8 mouse cellular contexts compared by ENCODE assay signal in genomic region chr17:80017389-80017788, GRCm38 (mm10). TPM values are rescaled to one million over a fixed set of nuclear protein-coding genes. Genes with fewer than 3 reads are reported as not detected.
DNase-seq lines count a peak whose midpoint lies in the region; ATAC-seq and TF ChIP-seq lines count a peak whose summit lies in the region.

No protein-coding gene starts in this region.

- H3K36me3 ChIP-seq in thymus, adult 2 months (ENCODE audit: control insufficient read depth, insufficient read depth, low read length): no peaks in the 10 kb centered on the region
- no peaks in the 10 kb centered on the region for H3K36me3 ChIP-seq in liver, adult 2 months (ENCODE audit: control insufficient read depth, insufficient read depth, low read length)
- H3K36me3 ChIP-seq in hindbrain, embryonic 14.5 days (replicated peaks; ENCODE audit: control insufficient read depth, insufficient read depth): no peaks in the 10 kb centered on the region

- no peak for TF ChIP-seq CTCF in thymus, adult 2 months (IDR thresholded peaks at IDR 0.05; ENCODE audit: borderline replicate concordance, control insufficient read depth, extremely low read depth, insufficient read depth, low read length, poor library complexity)
- peak; percentile 60 for TF ChIP-seq CTCF in liver, adult 2 months (IDR thresholded peaks at IDR 0.05; ENCODE audit: low read depth, low read length)

- H3K4me2 ChIP-seq in hindbrain, embryonic 14.5 days (replicated peaks): no peak overlapping the region

- no peak for TF ChIP-seq POLR2A in thymus, adult 2 months (IDR thresholded peaks at IDR 0.05; ENCODE audit: control insufficient read depth, extremely low read depth, insufficient read depth, low read length, poor library complexity)
- TF ChIP-seq POLR2A in liver, adult 2 months (IDR thresholded peaks at IDR 0.05; ENCODE audit: extremely low read depth, insufficient read depth, low read length): no peak

- H3K4me1 ChIP-seq in thymus, adult 2 months (replicated peaks; ENCODE audit: control insufficient read depth, insufficient read depth, low read length): peaks cover 3% of the 10 kb centered on the region; the same call in 1 of the 2 replicates
- peaks cover 2% of the 10 kb centered on the region; the same call in 1 of the 2 replicates for H3K4me1 ChIP-seq in liver, adult 2 months (ENCODE audit: control insufficient read depth, insufficient read depth, low read length)
- no peaks in the 10 kb centered on the region for H3K4me1 ChIP-seq in hindbrain, embryonic 14.5 days (replicated peaks; ENCODE audit: control insufficient read depth, insufficient read depth, low read length)

- no peaks in the 10 kb centered on the region for H3K79me2 ChIP-seq in liver, adult 2 months (ENCODE audit: control insufficient read depth, insufficient read depth, low read length)

- no peaks in the 10 kb centered on the region for H3K27me3 ChIP-seq in thymus, adult 2 months (ENCODE audit: control insufficient read depth, insufficient read depth, low read length)
- H3K27me3 ChIP-seq in liver, adult 2 months (ENCODE audit: control insufficient read depth, insufficient read depth, low read length): no peaks in the 10 kb centered on the region
- H3K27me3 ChIP-seq in hindbrain, embryonic 14.5 days (ENCODE audit: control insufficient read depth, insufficient read depth, low read length): no peaks in the 10 kb centered on the region

- no peaks in the 10 kb centered on the region for H3K9me3 ChIP-seq in hindbrain, embryonic 14.5 days (ENCODE audit: control insufficient read depth, low read length)

- peak; percentile 55 for DNase-seq in thymus, adult 2 months
- no peak for DNase-seq in thymus, adult 18-20 months
- peak; percentile 56 for DNase-seq in adrenal gland, adult 2 months
- DNase-seq in induced T-regulatory cell, adult 2 months (ENCODE audit: low read depth): peak; percentile 81
- DNase-seq in liver, adult 2 months (ENCODE audit: extremely low read depth, low read depth, low spot score): peak; percentile 56
- peak; percentile 49 for DNase-seq in retina, postnatal 7 days (ENCODE audit: low read depth, low spot score)
- no peak for DNase-seq in hindbrain, embryonic 14.5 days (ENCODE audit: low spot score)

- H3K4me3 ChIP-seq in thymus, adult 2 months (ENCODE audit: control insufficient read depth, insufficient read depth, low read length): no peak overlapping the region
- no peak overlapping the region for H3K4me3 ChIP-seq in liver, adult 2 months (ENCODE audit: insufficient read depth, low read depth, low read length)
- no peak overlapping the region for H3K4me3 ChIP-seq in hindbrain, embryonic 14.5 days (replicated peaks; ENCODE audit: low read length)

- H3K27ac ChIP-seq in thymus, adult 2 months (ENCODE audit: control insufficient read depth, insufficient read depth, low read length): no peak overlapping the region
- no peak overlapping the region for H3K27ac ChIP-seq in liver, adult 2 months (replicated peaks; ENCODE audit: insufficient read depth, low read depth, low read length)
- no peak overlapping the region for H3K27ac ChIP-seq in hindbrain, embryonic 14.5 days

- WGBS in thymus, adult 2 months: 56% methylated on average over 12 of the region's 12 CpGs
- 44% methylated on average over 12 of the region's 12 CpGs for WGBS in liver, adult 2 months
- 51% methylated on average over 12 of the region's 12 CpGs for WGBS in hindbrain, embryonic 14.5 days

- ATAC-seq in common myeloid progenitor, adult 5-6 weeks (replicated peaks; ENCODE audit: low read depth, poor library complexity, severe bottlenecking): peak; percentile 66
- no peak for ATAC-seq in hindbrain, embryonic 14.5 days (ENCODE audit: low FRiP score)

- no peak overlapping the region for H3K9ac ChIP-seq in liver, adult 2 months (ENCODE audit: low read depth, low read length)
- H3K9ac ChIP-seq in hindbrain, embryonic 14.5 days: no peak overlapping the region

RNA-seq across cellular contexts. Expression of gene Hnrnpll, which starts 44.7 kb away (rescaled TPM):
- 30.5 and 37.8 TPM in 2 replicates for polyA plus RNA-seq in thymus, adult 2 months (2012; rRNA removed)
- total RNA-seq in adrenal gland, adult 2 months (2021): 10 to 100 TPM; 43.5 to 44.5 TPM
- polyA plus RNA-seq in adrenal gland, adult 2 months (2012; rRNA removed): 14.8 and 15.2 TPM in 2 replicates
- total RNA-seq in common myeloid progenitor, adult 5-6 weeks (2017): 49.3 and 53.9 TPM in 2 replicates
- 26.1 and 27.2 TPM in 2 replicates for total RNA-seq in liver, adult 2 months (2014; rRNA removed)
- polyA plus RNA-seq in liver, adult 2 months (2012; rRNA removed): 7.7 and 7.9 TPM in 2 replicates
- 62.7 and 75.2 TPM in 2 replicates for polyA plus RNA-seq in hindbrain, embryonic 14.5 days (2014; fragmentation: Nextera tagmentation; extraction: Ambion mirVana)

Comparison
In these comparisons a context has a peak if more than half of its experiments do, and no peak if none do; other contexts are left out.
1. DNase-seq: peak in thymus, adult 2 months (single experiment), adrenal gland, adult 2 months (single experiment), induced T-regulatory cell, adult 2 months (single experiment), liver, adult 2 months (single experiment) and retina, postnatal 7 days (single experiment); none in thymus, adult 18-20 months (0 of 2) and hindbrain, embryonic 14.5 days (single experiment).